Mouse (Mus musculus) midbrain, embryonic 15.5 days (tissue): ENCODE data around the gene Rpl27a. TPM values are rescaled to one million over a fixed set of nuclear protein-coding genes. Genes with fewer than 3 reads are reported as not detected.

Experiments
- ATAC-seq: fragments of 200-750 bp; cut with Nextera tagmentation; replicated peaks from 2 replicates; pipeline ENCODE4 v1.8.0; 2017; ENCODE audit warnings: moderate TSS enrichment
- H3K27ac ChIP-seq: fragments of 300-500 bp; sonication (generic); 2 replicates; pipeline ENCODE4 v1.5.1; 2015; ENCODE audit warnings: mild to moderate bottlenecking, inconsistent platforms
- H3K27me3 ChIP-seq: fragments of 300-500 bp; sonication (generic); replicated peaks from 2 replicates; pipeline ENCODE4 v1.6.1; 2015; ENCODE audit warnings: inconsistent platforms
- H3K36me3 ChIP-seq: fragments of 300-500 bp; sonication (generic); replicated peaks from 2 replicates; pipeline ENCODE4 v1.6.1; 2015; ENCODE audit warnings: inconsistent platforms
- H3K4me1 ChIP-seq: fragments of 300-500 bp; sonication (generic); 2 replicates; pipeline ENCODE4 v1.6.1; 2015; ENCODE audit warnings: inconsistent platforms
- H3K4me2 ChIP-seq: fragments of 300-500 bp; sonication (generic); 2 replicates; pipeline ENCODE4 v1.6.1; 2015; ENCODE audit warnings: inconsistent platforms, mild to moderate bottlenecking, moderate library complexity
- H3K4me3 ChIP-seq: fragments of 300-500 bp; sonication (generic); 2 replicates; pipeline ENCODE4 v1.5.1; 2015; ENCODE audit warnings: mild to moderate bottlenecking, inconsistent platforms
- H3K9ac ChIP-seq: fragments of 300-500 bp; sonication (generic); 2 replicates; pipeline ENCODE4 v1.6.1; 2015; ENCODE audit warnings: mild to moderate bottlenecking, inconsistent platforms
- H3K9me3 ChIP-seq: fragments of 300-500 bp; sonication (generic); 2 replicates; pipeline ENCODE4 v1.6.1; 2016; ENCODE audit warnings: inconsistent platforms
- whole genome bisulfite sequencing: fragments of 180-500 bp; shearing (Covaris S2); methylation state at CpG from one replicate; pipeline ENCODE4 v1.1.7; 2015; ENCODE audit warnings: mixed read lengths; 5-methylcytosine and 5-hydroxymethylcytosine counted together
- polyA plus RNA-seq: library from polyadenylated mRNA; unstranded; fragments of >200 nt; fragmentation: Nextera tagmentation; extraction: Ambion mirVana; gene quantifications from 2 replicates; pipeline ENCODE4 v1.2.1, GENCODE M21; 2015

The Rpl27a gene
- 64.4 and 67.9 TPM in 2 replicates for polyA plus RNA-seq

GRCm38 (mm10) chr7:109518838-109519696, at the start of gene Rpl27a:
Gene Rpl27a, plus strand, starts transcription at chr7:109519147.
- H3K4me1 ChIP-seq, result peaks cover 27% of the 10 kb centered on the region
- H3K9me3 ChIP-seq, result no peaks in the 10 kb centered on the region
- WGBS, result under 1% methylated on average over 68 of the region's 72 CpGs
- peak within 1 kb of the TSS; percentile 100 for H3K9ac ChIP-seq
- ATAC-seq, result peak; percentile 96
- H3K27ac ChIP-seq, result peak within 1 kb of the TSS; percentile 92
- peak within 1 kb of the TSS; percentile 97 for H3K4me3 ChIP-seq
- no peaks in the 10 kb centered on the region for H3K27me3 ChIP-seq
- H3K36me3 ChIP-seq, result peaks cover 23% of the 10 kb centered on the region; the same call in 1 of the 2 replicates
- peak within 1 kb of the TSS; percentile 86 for H3K4me2 ChIP-seq

DNA sequence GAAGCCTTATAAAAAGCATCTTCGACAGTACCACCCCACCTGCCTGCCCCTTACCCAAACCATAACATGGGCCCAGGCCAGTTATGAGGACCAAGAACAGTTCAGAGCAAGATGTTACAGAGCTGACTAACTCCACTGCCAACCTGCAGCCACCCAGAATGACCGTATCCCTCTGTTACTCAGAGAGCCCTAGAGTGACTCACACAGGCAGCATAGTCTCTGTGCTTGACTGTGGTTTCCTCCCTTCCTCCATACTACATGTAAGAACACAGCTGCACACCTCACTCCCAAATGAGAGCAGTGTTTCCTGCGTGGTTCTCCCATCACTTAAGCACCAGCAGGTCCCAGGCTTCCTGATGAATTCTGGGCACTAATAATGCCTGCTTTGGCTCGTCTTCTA, 48.2 kb upstream of the Rpl27a start:
- no peak for ATAC-seq

DNA sequence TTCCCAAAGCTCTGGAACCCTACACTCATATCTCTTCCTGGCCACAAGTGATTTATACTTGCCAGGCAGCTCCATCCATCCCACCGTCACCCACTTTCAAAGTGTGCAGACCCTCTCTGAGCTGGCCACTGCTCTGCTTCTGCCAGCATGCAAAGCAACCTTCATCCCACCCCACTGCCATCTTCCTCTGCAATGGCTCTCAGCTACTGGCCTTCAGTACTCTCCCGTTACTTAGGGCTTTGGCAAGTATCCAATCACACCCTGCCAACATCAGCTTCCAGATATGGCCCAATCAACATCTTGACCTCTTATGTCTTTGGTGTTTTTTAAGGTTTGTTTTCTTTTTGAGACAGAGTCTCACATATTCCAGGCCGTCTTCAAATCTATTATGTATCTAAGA, 41.0 kb upstream of the Rpl27a start:
- Histone ChIP-seq H3K4me1 (no peaks in the 10 kb centered on the region), H3K4me3 (no peak overlapping the region), H3K9ac (no peak overlapping the region), H3K27me3 (no peaks in the 10 kb centered on the region), H3K9me3 (no peaks in the 10 kb centered on the region), H3K27ac (no peak overlapping the region), H3K4me2 (no peak overlapping the region), H3K36me3 (no peaks in the 10 kb centered on the region)
- no peak for ATAC-seq
- 88% methylated on average over 3 of the region's 3 CpGs for WGBS

More for the DNA sequence above, 48.2 kb upstream of the Rpl27a start:
- H3K9me3 ChIP-seq, result no peaks in the 10 kb centered on the region
- H3K4me3 ChIP-seq, result no peak overlapping the region
- no peak overlapping the region for H3K9ac ChIP-seq
- WGBS, result 70% methylated on average over 4 of the region's 4 CpGs
- no peak overlapping the region for H3K27ac ChIP-seq
- no peak overlapping the region for H3K4me2 ChIP-seq
- no peaks in the 10 kb centered on the region for H3K36me3 ChIP-seq
- peaks cover 12% of the 10 kb centered on the region; the same call in 1 of the 2 replicates for H3K4me1 ChIP-seq
- no peaks in the 10 kb centered on the region for H3K27me3 ChIP-seq

GRCm38 (mm10) chr7:109480765-109481197, 38.2 kb upstream of the Rpl27a start:
- H3K4me2 ChIP-seq, result peak overlapping the region; percentile 21; the same call in 1 of the 2 replicates
- no peak overlapping the region for H3K9ac ChIP-seq
- H3K27ac ChIP-seq, result no peak overlapping the region
- H3K4me3 ChIP-seq, result no peak overlapping the region
- H3K4me1 ChIP-seq, result no peaks in the 10 kb centered on the region
- 28% methylated on average over 7 of the region's 7 CpGs for WGBS
- no peaks in the 10 kb centered on the region for H3K36me3 ChIP-seq
- ATAC-seq, result 0 out of 2 replicates have a peak, but pooled peaks have one; percentile 40
- H3K27me3 ChIP-seq, result no peaks in the 10 kb centered on the region
- H3K9me3 ChIP-seq, result no peaks in the 10 kb centered on the region

- H3K9ac ChIP-seq, result no peak overlapping the region
- H3K9me3 ChIP-seq, result no peaks in the 10 kb centered on the region
- H3K4me3 ChIP-seq, result no peak overlapping the region
- no peaks in the 10 kb centered on the region for H3K36me3 ChIP-seq
- H3K4me1 ChIP-seq, result no peaks in the 10 kb centered on the region
- ATAC-seq, result no peak
- no peak overlapping the region for H3K27ac ChIP-seq
- H3K27me3 ChIP-seq, result no peaks in the 10 kb centered on the region
- WGBS, result 65% methylated on average over 5 of the region's 5 CpGs
- H3K4me2 ChIP-seq, result no peak overlapping the region
Measured at GRCm38 (mm10) chr7:109484221-109484620, 34.7 kb upstream of the Rpl27a start.

- WGBS, result 53% methylated on average over 18 of the region's 18 CpGs
- H3K36me3 ChIP-seq, result no peaks in the 10 kb centered on the region
- ATAC-seq, result peak; percentile 43
- H3K4me1 ChIP-seq, result peaks cover 19% of the 10 kb centered on the region
- H3K4me2 ChIP-seq, result peak overlapping the region; percentile 67
- H3K4me3 ChIP-seq, result peak overlapping the region; percentile 42
- H3K27me3 ChIP-seq, result no peaks in the 10 kb centered on the region
- H3K27ac ChIP-seq, result peak overlapping the region; percentile 70
- no peaks in the 10 kb centered on the region for H3K9me3 ChIP-seq
- H3K9ac ChIP-seq, result peak overlapping the region; percentile 40; the same call in 1 of the 2 replicates
Measured at GRCm38 (mm10) chr7:109492616-109493318, 26.2 kb upstream of the Rpl27a start.

DNA sequence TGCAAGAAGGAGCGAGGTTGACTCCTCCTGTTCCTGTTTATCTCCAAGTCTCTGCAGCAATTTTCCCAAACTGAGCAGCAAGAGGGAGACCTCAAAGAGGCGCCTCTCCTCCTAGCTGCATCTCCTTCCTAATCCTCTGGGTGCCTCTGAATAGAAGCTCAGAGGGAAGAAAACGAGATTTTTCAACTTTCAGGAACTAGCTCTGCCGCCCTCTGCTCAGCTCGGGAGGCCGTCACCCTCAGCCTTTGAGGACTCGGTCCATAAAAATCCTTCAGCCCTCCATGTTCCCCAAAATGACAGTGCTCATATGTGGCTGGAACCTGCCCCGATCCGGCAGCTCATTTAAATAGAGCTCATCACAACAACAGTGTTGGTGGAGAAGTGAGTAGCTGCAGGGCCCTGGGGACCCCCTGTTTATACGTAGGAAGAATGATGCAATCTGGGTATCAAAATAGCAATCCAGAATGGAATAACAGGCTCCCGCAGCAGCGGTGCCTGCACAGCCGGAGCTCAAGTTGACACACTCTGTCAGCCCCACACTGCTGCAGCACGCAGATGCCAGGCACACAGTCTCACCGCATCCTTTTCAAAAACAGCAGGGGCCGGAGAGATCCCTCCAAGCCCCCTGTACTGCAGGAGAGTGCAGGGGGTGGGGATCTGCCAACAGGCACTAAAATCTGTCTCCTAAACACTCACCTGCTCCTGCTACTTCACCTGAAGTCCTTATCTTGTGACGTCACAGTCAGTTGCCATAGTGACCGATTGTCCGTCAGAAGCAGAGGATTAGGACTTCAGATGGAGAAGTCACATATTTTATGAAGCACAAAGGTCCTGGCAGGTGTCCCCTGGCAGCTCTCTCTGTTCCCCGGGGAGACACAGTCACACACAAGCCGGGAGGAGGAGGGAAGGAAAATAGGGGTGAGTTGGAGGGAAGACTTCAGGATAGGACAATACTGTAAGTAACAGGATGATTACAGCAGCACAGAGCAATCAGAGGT, 25.3 kb upstream of the Rpl27a start:
- Histone ChIP-seq H3K4me1 (peaks cover 19% of the 10 kb centered on the region), H3K4me2 (peak overlapping the region; percentile 67), H3K9me3 (no peaks in the 10 kb centered on the region), H3K27ac (peak overlapping the region; percentile 70), H3K9ac (peak overlapping the region; percentile 40), H3K36me3 (no peaks in the 10 kb centered on the region), H3K4me3 (peak overlapping the region; percentile 42), H3K27me3 (no peaks in the 10 kb centered on the region)
- 4% methylated on average over 21 of the region's 21 CpGs for WGBS
- ATAC-seq, result peak; percentile 92

DNA sequence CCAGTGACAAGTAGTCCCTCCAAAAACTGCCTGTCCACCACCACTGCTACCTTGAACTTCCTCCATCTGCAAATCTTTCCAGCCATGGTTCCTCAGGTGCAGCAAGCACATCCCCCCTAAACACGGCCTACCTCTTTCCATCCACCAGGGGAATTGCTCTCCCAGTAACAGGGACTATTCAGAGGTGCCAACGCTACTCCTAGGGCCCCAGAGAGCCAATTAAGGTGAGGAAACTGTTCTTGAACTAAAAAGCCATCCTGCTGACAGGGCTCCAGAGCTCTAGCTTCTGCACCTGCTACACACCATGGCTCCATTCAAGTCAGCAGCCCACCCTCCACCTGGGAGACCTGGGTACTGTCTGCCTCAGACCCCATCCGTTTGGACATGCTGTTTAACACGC, 21.4 kb upstream of the Rpl27a start:
- Histone ChIP-seq H3K4me2 (no peak overlapping the region), H3K36me3 (no peaks in the 10 kb centered on the region), H3K27me3 (no peaks in the 10 kb centered on the region), H3K4me3 (no peak overlapping the region), H3K4me1 (peaks cover 19% of the 10 kb centered on the region), H3K9ac (no peak overlapping the region), H3K27ac (no peak overlapping the region), H3K9me3 (no peaks in the 10 kb centered on the region)
- 46% methylated on average over 4 of the region's 4 CpGs for WGBS
- no peak for ATAC-seq

DNA sequence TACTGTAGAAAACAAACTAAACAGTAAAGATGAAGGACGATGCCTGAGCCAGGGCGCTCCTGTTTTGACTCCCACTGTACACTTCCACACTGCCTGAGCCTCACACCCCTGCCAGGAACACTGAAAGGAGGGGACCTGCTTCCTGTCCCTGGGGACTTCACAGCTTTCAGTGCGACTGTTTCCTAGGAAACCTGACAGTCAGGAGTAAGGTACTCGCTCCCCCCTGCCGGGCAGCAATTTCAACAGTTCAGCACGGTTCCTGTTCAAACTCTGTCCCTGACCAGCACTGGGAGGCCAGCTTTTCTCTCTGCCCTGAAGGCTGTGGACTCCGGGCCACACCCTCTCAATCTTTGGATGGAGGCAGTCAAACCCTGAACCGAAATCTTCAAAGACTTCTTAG, 11.8 kb upstream of the Rpl27a start:
- Histone ChIP-seq H3K9ac (no peak overlapping the region), H3K27me3 (no peaks in the 10 kb centered on the region), H3K9me3 (no peaks in the 10 kb centered on the region), H3K36me3 (no peaks in the 10 kb centered on the region), H3K27ac (peak overlapping the region; percentile 44; the same call in 1 of the 2 replicates), H3K4me3 (no peak overlapping the region), H3K4me1 (peaks cover 14% of the 10 kb centered on the region), H3K4me2 (peak overlapping the region; percentile 25)
- ATAC-seq, result peak; percentile 80
- WGBS, result 3% methylated on average over 8 of the region's 8 CpGs

DNA sequence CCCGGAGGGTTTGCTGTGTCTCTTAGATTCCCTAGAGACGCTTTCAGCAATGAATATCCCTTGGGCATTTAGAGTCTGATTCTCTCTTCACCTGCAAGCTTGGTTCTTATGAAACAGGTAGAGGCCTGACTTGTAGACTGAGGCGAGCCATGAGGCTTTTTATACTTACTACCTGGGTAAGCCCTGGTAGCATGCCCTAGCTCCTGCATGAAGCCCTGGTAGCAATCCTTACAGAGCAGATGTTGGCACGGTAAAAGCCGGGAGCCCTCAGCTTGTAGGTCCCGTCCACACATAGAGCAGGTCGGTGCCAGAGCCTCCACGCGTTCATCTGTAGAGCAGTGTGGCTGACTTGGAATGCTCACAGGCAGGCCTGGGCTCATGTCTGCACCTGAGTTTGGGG, 11.4 kb upstream of the Rpl27a start:
- Histone ChIP-seq H3K27ac (peak overlapping the region; percentile 44; the same call in 1 of the 2 replicates), H3K9me3 (no peaks in the 10 kb centered on the region), H3K9ac (no peak overlapping the region), H3K4me2 (peak overlapping the region; percentile 25; the same call in 1 of the 2 replicates), H3K27me3 (no peaks in the 10 kb centered on the region), H3K36me3 (no peaks in the 10 kb centered on the region), H3K4me3 (no peak overlapping the region), H3K4me1 (peaks cover 14% of the 10 kb centered on the region)
- ATAC-seq, result peak; percentile 53
- WGBS, result 38% methylated on average over 9 of the region's 9 CpGs

- no peaks in the 10 kb centered on the region for H3K9me3 ChIP-seq
- H3K27ac ChIP-seq, result peak within 1 kb of the TSS; percentile 44; the same call in 1 of the 2 replicates
- H3K4me2 ChIP-seq, result peak within 1 kb of the TSS; percentile 25
- H3K4me1 ChIP-seq, result peaks cover 14% of the 10 kb centered on the region
- 85% methylated on average over 4 of the region's 4 CpGs for WGBS
- H3K36me3 ChIP-seq, result no peaks in the 10 kb centered on the region
- peak; percentile 10; the same call in 1 of the 2 replicates for ATAC-seq
- H3K9ac ChIP-seq, result no peak within 1 kb of the TSS
- H3K27me3 ChIP-seq, result no peaks in the 10 kb centered on the region
- H3K4me3 ChIP-seq, result no peak within 1 kb of the TSS
Measured at GRCm38 (mm10) chr7:109508034-109508433, 10.9 kb upstream of the Rpl27a start, which contains the start of gene Trim66. Gene Trim66, minus strand, starts transcription at chr7:109508134.
